Mouse (Mus musculus): ENCODE results near the gene Map2k2. TPM values are rescaled to one million over a fixed set of nuclear protein-coding genes. Genes with fewer than 3 reads are reported as not detected.
"Not testable (repeated sequence)": the region's sequence is repeated elsewhere in the genome, so short reads cannot be mapped to it uniquely, and the experiment has no call there.

Map2k2 gene
- 159 and 181 TPM in 2 replicates for polyA plus RNA-seq (2015; fragmentation: Nextera tagmentation; extraction: Ambion mirVana)

GRCm38 (mm10) chr10:81105565-81106112, at the start of gene Map2k2:
TSS of gene Map2k2 (plus strand) at chr10:81105915.
- H3K27ac ChIP-seq, result peak within 1 kb of the TSS; percentile 100
- under 1% methylated on average over 56 of the region's 56 CpGs for WGBS

DNA sequence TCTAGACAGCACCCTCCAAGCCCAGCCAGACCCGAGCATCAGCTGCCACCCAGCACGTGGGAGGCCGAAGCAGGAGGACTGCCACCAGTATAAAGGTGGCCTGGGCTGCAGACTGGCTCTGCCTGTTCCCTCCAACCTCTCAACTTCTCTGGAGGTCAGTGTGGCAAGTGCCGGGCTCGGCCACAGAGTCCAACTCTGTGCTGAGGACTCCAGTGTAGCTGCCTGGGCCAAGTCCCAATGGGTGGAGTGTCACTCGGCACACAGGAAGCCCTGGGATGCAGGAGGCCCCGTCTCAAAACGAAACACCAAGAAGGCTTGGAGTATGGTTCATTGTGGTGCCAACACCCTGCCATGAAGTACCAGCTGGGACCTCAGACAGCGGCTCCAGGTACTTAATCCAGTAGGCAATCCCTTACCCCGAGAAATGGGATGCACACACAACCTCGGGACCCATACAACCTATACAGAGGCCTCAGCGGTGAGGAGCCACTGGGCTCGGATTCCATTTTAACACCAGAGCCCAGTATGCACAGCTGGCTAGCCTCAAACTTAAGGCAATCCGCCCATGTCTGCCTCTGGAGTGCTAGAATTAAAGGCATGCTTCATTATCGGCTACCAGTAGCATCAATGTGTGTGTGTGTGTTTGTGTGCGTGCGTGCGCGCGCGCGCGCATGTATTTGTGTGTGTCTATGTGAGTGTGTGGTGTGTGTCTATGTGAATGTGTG, 48.1 kb upstream of the Map2k2 start:
- H3K27me3 ChIP-seq (replicated peaks), result no peaks in the 10 kb centered on the region
- no peak for ATAC-seq (ENCODE audit: insufficient read depth, low FRiP score, low read depth)

More at GRCm38 (mm10) chr10:81105565-81106112, at the start of gene Map2k2:
- Histone ChIP-seq H3K27me3 (replicated peaks) (no peaks in the 10 kb centered on the region), H3K9ac (peak within 1 kb of the TSS; percentile 99), H3K9me3 (no peaks in the 10 kb centered on the region), H3K4me1 (peaks cover 14% of the 10 kb centered on the region), H3K4me2 (peak within 1 kb of the TSS; percentile 87), H3K36me3 (peaks cover 23% of the 10 kb centered on the region), H3K4me3 (replicated peaks) (peak within 1 kb of the TSS; percentile 77)
- ATAC-seq (ENCODE audit: insufficient read depth, low FRiP score, low read depth), result peak; percentile 93

GRCm38 (mm10) chr10:81058896-81059295, 46.8 kb upstream of the Map2k2 start:
- no peak overlapping the region for H3K27ac ChIP-seq
- no peaks in the 10 kb centered on the region for H3K9me3 ChIP-seq
- H3K36me3 ChIP-seq, result no peaks in the 10 kb centered on the region
- no peak for ATAC-seq (ENCODE audit: insufficient read depth, low FRiP score, low read depth)
- H3K4me2 ChIP-seq, result peak overlapping the region; percentile 89
- WGBS, result 80% methylated on average over 6 of the region's 6 CpGs
- peaks cover 20% of the 10 kb centered on the region for H3K4me1 ChIP-seq
- H3K27me3 ChIP-seq (replicated peaks), result no peaks in the 10 kb centered on the region
- H3K4me3 ChIP-seq (replicated peaks), result peak overlapping the region; percentile 94
- no peak overlapping the region for H3K9ac ChIP-seq

More for the DNA sequence above, 48.1 kb upstream of the Map2k2 start:
- Histone ChIP-seq H3K27ac (no peak overlapping the region), H3K36me3 (no peaks in the 10 kb centered on the region), H3K4me1 (peaks cover 20% of the 10 kb centered on the region), H3K4me2 (no peak overlapping the region), H3K4me3 (replicated peaks) (no peak overlapping the region), H3K9me3 (no peaks in the 10 kb centered on the region), H3K9ac (no peak overlapping the region)
- 91% methylated on average over 23 of the region's 23 CpGs for WGBS

DNA sequence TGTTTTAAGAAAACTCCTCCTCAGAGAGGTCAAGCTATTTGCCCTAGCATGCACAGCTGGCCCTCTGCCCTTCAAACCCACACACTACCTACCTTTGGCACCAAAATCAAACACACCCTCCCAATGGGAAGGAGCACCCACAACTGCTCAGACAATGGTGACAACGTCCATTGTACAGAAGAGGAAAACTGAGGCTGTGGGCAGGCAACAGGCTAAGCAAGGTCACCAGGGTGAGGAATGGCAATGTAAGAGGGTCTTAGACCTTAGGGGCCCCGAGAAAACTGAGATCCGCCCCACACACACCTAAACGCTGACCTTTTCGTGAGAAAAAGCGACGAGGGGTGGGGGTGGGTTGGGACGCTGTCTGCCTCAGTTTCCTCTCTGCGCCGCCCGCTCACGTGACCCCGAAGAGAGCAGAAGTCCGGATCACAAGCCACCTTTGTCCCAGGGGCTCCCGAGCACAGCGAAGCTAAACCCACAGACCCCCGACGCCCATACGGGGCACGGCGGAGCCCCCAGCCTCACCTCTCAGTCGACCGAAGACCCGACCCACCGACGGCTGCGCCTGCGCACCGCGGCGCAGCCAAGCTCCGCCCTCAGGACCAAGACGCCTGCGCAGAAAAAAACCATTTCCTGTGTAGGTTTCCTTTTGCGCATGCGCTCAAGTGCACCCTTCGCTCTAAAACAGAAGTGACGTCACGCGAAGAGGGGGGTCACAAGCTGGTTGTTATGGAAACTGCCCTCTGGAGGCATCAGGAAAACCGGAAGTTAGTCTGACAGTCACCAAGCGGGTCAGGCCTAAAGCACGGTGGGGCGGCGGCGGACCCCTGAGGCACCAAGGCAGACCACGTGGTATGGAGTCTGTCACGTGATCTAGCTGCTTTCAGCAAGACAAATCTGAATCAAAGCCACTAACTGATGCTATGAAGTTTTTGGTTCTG, 45.8 kb upstream of the Map2k2 start, which contains the start of gene Sgta:
TSS of gene Sgta (minus strand) at position 579 of the 941 bp plus-strand sequence.
- H3K27ac ChIP-seq, result 0 out of 2 replicates have a peak within 1 kb of the TSS, but pooled peaks have one; percentile 26
- H3K9me3 ChIP-seq, result no peaks in the 10 kb centered on the region
- peak within 1 kb of the TSS; percentile 89 for H3K4me2 ChIP-seq
- H3K36me3 ChIP-seq, result no peaks in the 10 kb centered on the region
- H3K4me1 ChIP-seq, result peaks cover 20% of the 10 kb centered on the region
- peak within 1 kb of the TSS; percentile 88 for H3K9ac ChIP-seq
- WGBS, result under 1% methylated on average over 48 of the region's 48 CpGs
- H3K27me3 ChIP-seq (replicated peaks), result no peaks in the 10 kb centered on the region
- ATAC-seq (ENCODE audit: insufficient read depth, low FRiP score, low read depth), result peak; percentile 93
- H3K4me3 ChIP-seq (replicated peaks), result peak within 1 kb of the TSS; percentile 94

- no peak for ATAC-seq (ENCODE audit: insufficient read depth, low FRiP score, low read depth)
- H3K27ac ChIP-seq, result no peak overlapping the region
- no peaks in the 10 kb centered on the region for H3K27me3 ChIP-seq (replicated peaks)
- peaks cover 12% of the 10 kb centered on the region for H3K4me1 ChIP-seq
- 40% methylated on average over 4 of the region's 4 CpGs for WGBS
- no peaks in the 10 kb centered on the region for H3K36me3 ChIP-seq
- H3K4me3 ChIP-seq (replicated peaks), result no peak overlapping the region
- no peaks in the 10 kb centered on the region for H3K9me3 ChIP-seq
- no peak overlapping the region for H3K4me2 ChIP-seq
- H3K9ac ChIP-seq, result no peak overlapping the region
These were observed 43.0 kb upstream of the Map2k2 start for GRCm38 (mm10) chr10:81062710-81063109.

DNA sequence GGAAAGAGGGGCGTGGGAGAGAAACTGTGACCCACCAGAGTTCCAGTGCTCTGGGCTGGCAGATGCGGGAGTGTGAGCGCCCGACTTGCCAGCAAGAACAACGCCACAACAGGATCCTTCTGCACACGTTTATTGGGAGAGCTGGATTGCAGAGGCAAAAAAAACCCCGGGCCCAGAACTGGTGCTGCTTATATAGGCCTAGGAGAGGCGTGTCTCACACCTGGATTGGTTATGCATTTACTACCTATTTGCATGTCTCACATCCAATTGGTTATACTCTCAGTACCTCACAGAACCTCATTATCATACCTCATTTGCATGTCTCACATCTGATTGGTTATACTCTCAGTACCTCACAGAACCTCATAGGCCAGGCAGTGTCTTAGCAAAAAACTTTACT, 41.2 kb upstream of the Map2k2 start:
- 82% methylated on average over 8 of the region's 8 CpGs for WGBS
- not testable (repeated sequence) for H3K4me1 ChIP-seq; H3K9ac ChIP-seq; H3K4me2 ChIP-seq; H3K9me3 ChIP-seq; H3K27ac ChIP-seq; H3K27me3 ChIP-seq (replicated peaks); H3K4me3 ChIP-seq (replicated peaks); ATAC-seq (ENCODE audit: insufficient read depth, low FRiP score, low read depth); H3K36me3 ChIP-seq

DNA sequence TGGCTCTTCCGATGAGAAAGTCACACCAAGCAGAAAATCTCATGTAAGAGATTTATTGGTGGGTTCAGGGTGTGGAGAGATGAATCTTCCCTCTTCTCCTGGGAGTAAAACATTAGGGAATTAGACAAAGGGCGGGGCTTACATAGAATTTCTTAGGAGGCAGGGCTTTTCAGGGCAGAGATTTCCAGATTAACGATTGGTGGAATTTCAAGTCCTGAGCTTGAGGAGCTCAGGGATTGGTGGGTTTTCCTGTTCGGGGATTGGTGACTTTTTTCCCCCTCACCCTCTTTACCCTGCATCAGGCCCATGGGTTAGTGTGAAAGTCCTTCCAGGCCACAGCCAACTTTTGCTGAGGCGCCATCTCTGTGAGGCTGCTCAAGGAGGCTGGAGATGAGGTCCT, 37.0 kb upstream of the Map2k2 start:
- Histone ChIP-seq H3K27me3 (replicated peaks) (no peaks in the 10 kb centered on the region), H3K27ac (no peak overlapping the region), H3K4me2 (no peak overlapping the region), H3K4me1 (peaks cover 9% of the 10 kb centered on the region), H3K9me3 (no peaks in the 10 kb centered on the region), H3K4me3 (replicated peaks) (no peak overlapping the region), H3K9ac (no peak overlapping the region), H3K36me3 (peaks cover 8% of the 10 kb centered on the region; the same call in 1 of the 2 replicates)
- 70% methylated on average over 5 of the region's 5 CpGs for WGBS
- ATAC-seq (ENCODE audit: insufficient read depth, low FRiP score, low read depth), result no peak

GRCm38 (mm10) chr10:81069836-81070235, 35.9 kb upstream of the Map2k2 start, which contains the start of gene Thop1:
TSS of gene Thop1 (plus strand) at chr10:81070035.
- H3K27ac ChIP-seq, result peak within 1 kb of the TSS; percentile 68
- peaks cover 9% of the 10 kb centered on the region for H3K4me1 ChIP-seq
- WGBS, result under 1% methylated on average over 35 of the region's 35 CpGs
- peak within 1 kb of the TSS; percentile 90 for H3K9ac ChIP-seq
- H3K4me2 ChIP-seq, result peak within 1 kb of the TSS; percentile 78
- peak; percentile 93 for ATAC-seq (ENCODE audit: insufficient read depth, low FRiP score, low read depth)
- no peaks in the 10 kb centered on the region for H3K9me3 ChIP-seq
- H3K4me3 ChIP-seq (replicated peaks), result peak within 1 kb of the TSS; percentile 86
- H3K36me3 ChIP-seq, result peaks cover 15% of the 10 kb centered on the region
- H3K27me3 ChIP-seq (replicated peaks), result no peaks in the 10 kb centered on the region

GRCm38 (mm10) chr10:81072290-81072689, 33.4 kb upstream of the Map2k2 start:
- H3K27me3 ChIP-seq (replicated peaks), result no peaks in the 10 kb centered on the region

DNA sequence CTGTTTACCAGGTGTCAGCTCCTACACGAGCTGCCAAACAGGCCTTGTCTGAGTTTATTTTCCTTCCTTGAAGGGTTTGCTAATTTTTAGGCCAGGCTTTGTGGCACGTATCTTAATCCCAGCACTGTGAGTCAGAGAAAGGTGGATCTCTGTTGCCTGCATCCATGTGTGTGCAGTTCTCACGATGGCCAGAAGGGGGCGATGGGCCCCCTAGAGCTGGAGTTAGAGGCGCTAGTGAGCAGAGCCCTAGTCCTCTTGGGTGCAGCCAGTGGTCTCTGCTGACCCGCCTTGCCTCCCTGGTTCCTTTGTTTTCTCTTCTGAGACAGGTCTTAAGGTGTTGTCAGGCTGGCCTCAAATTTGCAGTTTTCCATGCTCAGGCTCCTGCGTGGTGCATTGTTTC, 32.3 kb upstream of the Map2k2 start:
- Histone ChIP-seq H3K9ac (no peak overlapping the region), H3K27me3 (replicated peaks) (no peaks in the 10 kb centered on the region), H3K9me3 (no peaks in the 10 kb centered on the region), H3K4me3 (replicated peaks) (no peak overlapping the region), H3K4me1 (peaks cover 9% of the 10 kb centered on the region), H3K27ac (no peak overlapping the region), H3K36me3 (peaks cover 38% of the 10 kb centered on the region), H3K4me2 (no peak overlapping the region)
- no peak for ATAC-seq (ENCODE audit: insufficient read depth, low FRiP score, low read depth)
- WGBS, result 63% methylated on average over 7 of the region's 7 CpGs

More at GRCm38 (mm10) chr10:81072290-81072689, 33.4 kb upstream of the Map2k2 start:
- H3K27ac ChIP-seq, result no peak overlapping the region
- H3K4me1 ChIP-seq, result peaks cover 9% of the 10 kb centered on the region
- ATAC-seq (ENCODE audit: insufficient read depth, low FRiP score, low read depth), result no peak
- no peak overlapping the region for H3K9ac ChIP-seq
- no peaks in the 10 kb centered on the region for H3K9me3 ChIP-seq
- H3K36me3 ChIP-seq, result peaks cover 26% of the 10 kb centered on the region
- WGBS, result 93% methylated on average over 8 of the region's 8 CpGs
- no peak overlapping the region for H3K4me3 ChIP-seq (replicated peaks)
- H3K4me2 ChIP-seq, result no peak overlapping the region

DNA sequence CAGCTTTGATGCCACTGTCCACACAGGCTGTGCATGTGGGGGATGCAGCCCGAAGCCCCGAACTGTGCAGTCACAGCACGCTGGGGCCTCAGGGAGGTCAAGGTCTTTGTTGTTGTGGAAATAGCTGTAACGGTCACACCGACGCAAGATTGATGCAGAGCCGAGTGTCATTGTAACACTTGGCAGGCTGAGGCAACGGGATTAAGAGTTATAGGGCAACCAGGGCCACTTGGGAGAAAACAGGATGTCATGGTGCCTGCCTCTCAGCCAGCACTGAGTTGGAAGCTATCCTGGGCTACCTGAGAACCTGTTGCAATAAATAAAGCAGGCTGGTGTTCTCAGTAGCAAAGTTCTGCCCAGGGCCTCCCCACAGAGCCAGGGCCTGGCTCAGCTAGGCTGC, 30.0 kb upstream of the Map2k2 start:
- Histone ChIP-seq H3K4me2 (no peak overlapping the region), H3K27ac (no peak overlapping the region), H3K27me3 (replicated peaks) (no peaks in the 10 kb centered on the region), H3K9ac (no peak overlapping the region), H3K36me3 (peaks cover 60% of the 10 kb centered on the region), H3K9me3 (no peaks in the 10 kb centered on the region), H3K4me1 (peaks cover 3% of the 10 kb centered on the region), H3K4me3 (replicated peaks) (no peak overlapping the region)
- WGBS, result 79% methylated on average over 8 of the region's 8 CpGs
- no peak for ATAC-seq (ENCODE audit: insufficient read depth, low FRiP score, low read depth)
